Mouse (Mus musculus): ENCODE measurements around the gene B3galt1. TPM values are rescaled to one million over a fixed set of nuclear protein-coding genes. Genes with fewer than 3 reads are reported as not detected.

Gene B3galt1
- polyA plus RNA-seq, 1 experiment from 2014 or later: 15.3 TPM

- ATAC-seq (ENCODE audit: low FRiP score) (no peak), DNase-seq (ENCODE audit: low spot score, missing footprints) (no peak)
- Histone ChIP-seq H3K36me3 (ENCODE audit: control insufficient read depth, insufficient read depth, low read length) (no peaks in the 10 kb centered on the region), H3K4me3 (ENCODE audit: low read depth, low read length) (no peak overlapping the region), H3K4me1 (ENCODE audit: control insufficient read depth, insufficient read depth, low read length) (no peaks in the 10 kb centered on the region), H3K9ac (ENCODE audit: low read length) (no peak overlapping the region), H3K27ac (ENCODE audit: low read depth, low read length) (no peak overlapping the region), H3K9me3 (ENCODE audit: control insufficient read depth, low read length) (no peaks in the 10 kb centered on the region), H3K27me3 (ENCODE audit: control insufficient read depth, insufficient read depth, low read length) (no peaks in the 10 kb centered on the region), H3K4me2 (no peak overlapping the region)
- WGBS: 88% methylated on average over 4 of the region's 4 CpGs
These were observed 91.7 kb downstream of the B3galt1 start for GRCm38 (mm10) chr2:67657372-67657771.

GRCm38 (mm10) chr2:67658091-67658490 lies 92.4 kb downstream of the B3galt1 start:
- ATAC-seq (ENCODE audit: low FRiP score) (no peak), DNase-seq (ENCODE audit: low spot score, missing footprints) (no peak)
- Histone ChIP-seq H3K9ac (ENCODE audit: low read length) (no peak overlapping the region), H3K9me3 (ENCODE audit: control insufficient read depth, low read length) (no peaks in the 10 kb centered on the region), H3K4me3 (ENCODE audit: low read depth, low read length) (no peak overlapping the region), H3K27ac (ENCODE audit: low read depth, low read length) (no peak overlapping the region), H3K4me2 (no peak overlapping the region), H3K27me3 (ENCODE audit: control insufficient read depth, insufficient read depth, low read length) (no peaks in the 10 kb centered on the region), H3K36me3 (ENCODE audit: control insufficient read depth, insufficient read depth, low read length) (no peaks in the 10 kb centered on the region), H3K4me1 (ENCODE audit: control insufficient read depth, insufficient read depth, low read length) (no peaks in the 10 kb centered on the region)
- WGBS: 95% methylated on average over 1 of the region's 1 CpGs

- Histone ChIP-seq H3K27ac (ENCODE audit: low read depth, low read length) (no peak overlapping the region), H3K4me2 (no peak overlapping the region), H3K27me3 (ENCODE audit: control insufficient read depth, insufficient read depth, low read length) (no peaks in the 10 kb centered on the region), H3K9me3 (ENCODE audit: control insufficient read depth, low read length) (no peaks in the 10 kb centered on the region), H3K9ac (ENCODE audit: low read length) (no peak overlapping the region), H3K4me3 (ENCODE audit: low read depth, low read length) (no peak overlapping the region), H3K36me3 (ENCODE audit: control insufficient read depth, insufficient read depth, low read length) (no peaks in the 10 kb centered on the region), H3K4me1 (ENCODE audit: control insufficient read depth, insufficient read depth, low read length) (no peaks in the 10 kb centered on the region)
- ATAC-seq (ENCODE audit: low FRiP score) (no peak), DNase-seq (ENCODE audit: low spot score, missing footprints) (no peak)
- WGBS: 90% methylated on average over 2 of the region's 2 CpGs
These were observed 106.0 kb downstream of the B3galt1 start for GRCm38 (mm10) chr2:67671721-67672120.

GRCm38 (mm10) chr2:67677697-67678096 lies 112.0 kb downstream of the B3galt1 start:
- Histone ChIP-seq H3K36me3 (ENCODE audit: control insufficient read depth, insufficient read depth, low read length) (no peaks in the 10 kb centered on the region), H3K9ac (ENCODE audit: low read length) (no peak overlapping the region), H3K4me1 (ENCODE audit: control insufficient read depth, insufficient read depth, low read length) (no peaks in the 10 kb centered on the region), H3K27ac (ENCODE audit: low read depth, low read length) (no peak overlapping the region), H3K9me3 (ENCODE audit: control insufficient read depth, low read length) (no peaks in the 10 kb centered on the region), H3K4me2 (no peak overlapping the region), H3K27me3 (ENCODE audit: control insufficient read depth, insufficient read depth, low read length) (no peaks in the 10 kb centered on the region), H3K4me3 (ENCODE audit: low read depth, low read length) (no peak overlapping the region)
- 85% methylated on average over 4 of the region's 4 CpGs for WGBS
- DNase-seq (ENCODE audit: low spot score, missing footprints) (no peak), ATAC-seq (ENCODE audit: low FRiP score) (no peak)

- Histone ChIP-seq H3K4me3 (ENCODE audit: low read depth, low read length) (no peak overlapping the region), H3K27ac (ENCODE audit: low read depth, low read length) (no peak overlapping the region), H3K36me3 (ENCODE audit: control insufficient read depth, insufficient read depth, low read length) (no peaks in the 10 kb centered on the region), H3K9ac (ENCODE audit: low read length) (no peak overlapping the region), H3K4me2 (no peak overlapping the region), H3K27me3 (ENCODE audit: control insufficient read depth, insufficient read depth, low read length) (no peaks in the 10 kb centered on the region), H3K9me3 (ENCODE audit: control insufficient read depth, low read length) (no peaks in the 10 kb centered on the region), H3K4me1 (ENCODE audit: control insufficient read depth, insufficient read depth, low read length) (no peaks in the 10 kb centered on the region)
- DNase-seq (ENCODE audit: low spot score, missing footprints) (no peak), ATAC-seq (ENCODE audit: low FRiP score) (no peak)
- WGBS: 86% methylated on average over 5 of the region's 5 CpGs
These were observed 158.6 kb downstream of the B3galt1 start for GRCm38 (mm10) chr2:67724249-67724648.

- Histone ChIP-seq H3K9ac (ENCODE audit: low read length) (no peak overlapping the region), H3K36me3 (ENCODE audit: control insufficient read depth, insufficient read depth, low read length) (no peaks in the 10 kb centered on the region), H3K27ac (ENCODE audit: low read depth, low read length) (no peak overlapping the region), H3K9me3 (ENCODE audit: control insufficient read depth, low read length) (no peaks in the 10 kb centered on the region), H3K27me3 (ENCODE audit: control insufficient read depth, insufficient read depth, low read length) (no peaks in the 10 kb centered on the region), H3K4me1 (ENCODE audit: control insufficient read depth, insufficient read depth, low read length) (no peaks in the 10 kb centered on the region), H3K4me2 (no peak overlapping the region), H3K4me3 (ENCODE audit: low read depth, low read length) (no peak overlapping the region)
- no peak for DNase-seq (ENCODE audit: low spot score, missing footprints)
- WGBS: 73% methylated on average over 2 of the region's 2 CpGs
- ATAC-seq (ENCODE audit: low FRiP score): no peak
These were observed 165.1 kb downstream of the B3galt1 start for GRCm38 (mm10) chr2:67730771-67731170.

GRCm38 (mm10) chr2:67751585-67751984 lies 185.9 kb downstream of the B3galt1 start:
- Histone ChIP-seq H3K27me3 (ENCODE audit: control insufficient read depth, insufficient read depth, low read length) (no peaks in the 10 kb centered on the region), H3K36me3 (ENCODE audit: control insufficient read depth, insufficient read depth, low read length) (no peaks in the 10 kb centered on the region), H3K9me3 (ENCODE audit: control insufficient read depth, low read length) (no peaks in the 10 kb centered on the region), H3K4me2 (no peak overlapping the region), H3K4me1 (ENCODE audit: control insufficient read depth, insufficient read depth, low read length) (no peaks in the 10 kb centered on the region), H3K9ac (ENCODE audit: low read length) (no peak overlapping the region), H3K4me3 (ENCODE audit: low read depth, low read length) (no peak overlapping the region), H3K27ac (ENCODE audit: low read depth, low read length) (no peak overlapping the region)
- no peak for ATAC-seq (ENCODE audit: low FRiP score)
- DNase-seq (ENCODE audit: low spot score, missing footprints): no peak
- WGBS: 88% methylated on average over 3 of the region's 3 CpGs

- DNase-seq (ENCODE audit: low spot score, missing footprints): no peak
- ATAC-seq (ENCODE audit: low FRiP score): no peak
These were observed 190.8 kb downstream of the B3galt1 start for GRCm38 (mm10) chr2:67756507-67756906.

GRCm38 (mm10) chr2:67787536-67787935 lies 221.9 kb downstream of the B3galt1 start:
- H3K27me3 ChIP-seq (ENCODE audit: control insufficient read depth, insufficient read depth, low read length): no peaks in the 10 kb centered on the region
- H3K36me3 ChIP-seq (ENCODE audit: control insufficient read depth, insufficient read depth, low read length): no peaks in the 10 kb centered on the region
- no peaks in the 10 kb centered on the region for H3K9me3 ChIP-seq (ENCODE audit: control insufficient read depth, low read length)
- no peak overlapping the region for H3K9ac ChIP-seq (ENCODE audit: low read length)
- no peaks in the 10 kb centered on the region for H3K4me1 ChIP-seq (ENCODE audit: control insufficient read depth, insufficient read depth, low read length)
- ATAC-seq (ENCODE audit: low FRiP score) (no peak), DNase-seq (ENCODE audit: low spot score, missing footprints) (no peak)
- H3K27ac ChIP-seq (ENCODE audit: low read depth, low read length): no peak overlapping the region
- no peak overlapping the region for H3K4me2 ChIP-seq
- WGBS: 89% methylated on average over 3 of the region's 3 CpGs
- no peak overlapping the region for H3K4me3 ChIP-seq (ENCODE audit: low read depth, low read length)

More at GRCm38 (mm10) chr2:67756507-67756906, 190.8 kb downstream of the B3galt1 start:
- Histone ChIP-seq H3K9me3 (ENCODE audit: control insufficient read depth, low read length) (no peaks in the 10 kb centered on the region), H3K4me3 (ENCODE audit: low read depth, low read length) (no peak overlapping the region), H3K36me3 (ENCODE audit: control insufficient read depth, insufficient read depth, low read length) (no peaks in the 10 kb centered on the region), H3K27ac (ENCODE audit: low read depth, low read length) (no peak overlapping the region), H3K4me2 (no peak overlapping the region), H3K4me1 (ENCODE audit: control insufficient read depth, insufficient read depth, low read length) (no peaks in the 10 kb centered on the region), H3K27me3 (ENCODE audit: control insufficient read depth, insufficient read depth, low read length) (no peaks in the 10 kb centered on the region), H3K9ac (ENCODE audit: low read length) (no peak overlapping the region)
- WGBS: 66% methylated on average over 6 of the region's 6 CpGs

- Histone ChIP-seq H3K4me1 (ENCODE audit: control insufficient read depth, insufficient read depth, low read length) (no peaks in the 10 kb centered on the region), H3K36me3 (ENCODE audit: control insufficient read depth, insufficient read depth, low read length) (no peaks in the 10 kb centered on the region), H3K9ac (ENCODE audit: low read length) (no peak overlapping the region), H3K27ac (ENCODE audit: low read depth, low read length) (no peak overlapping the region), H3K4me3 (ENCODE audit: low read depth, low read length) (no peak overlapping the region), H3K27me3 (ENCODE audit: control insufficient read depth, insufficient read depth, low read length) (no peaks in the 10 kb centered on the region), H3K9me3 (ENCODE audit: control insufficient read depth, low read length) (no peaks in the 10 kb centered on the region), H3K4me2 (no peak overlapping the region)
- ATAC-seq (ENCODE audit: low FRiP score): no peak
- no peak for DNase-seq (ENCODE audit: low spot score, missing footprints)
- 85% methylated on average over 4 of the region's 4 CpGs for WGBS
These were observed 231.9 kb downstream of the B3galt1 start for GRCm38 (mm10) chr2:67797561-67797960.

Measured in midbrain, embryonic 11.5 days (tissue).